Mouse (Mus musculus): ENCODE measurements around the gene Lztr1. TPM values are rescaled to one million over a fixed set of nuclear protein-coding genes. Genes with fewer than 3 reads are reported as not detected.
A peak's percentile ranks its signal among the peaks of the same experiment; 100 is the strongest.

Lztr1 gene
- polyA plus RNA-seq, 1 experiment = 242 TPM

- Histone ChIP-seq H3K4me3 (replicated peaks; ENCODE audit: insufficient read depth, low read depth, low read length) (peak overlapping the region; percentile 84), H3K27ac (ENCODE audit: insufficient read depth, low read length) (peak overlapping the region; percentile 54), H3K27me3 (ENCODE audit: control insufficient read depth, insufficient read depth, low read length) (no peaks in the 10 kb centered on the region), H3K4me1 (ENCODE audit: control insufficient read depth, insufficient read depth, low read length) (peaks cover 18% of the 10 kb centered on the region)
- no peak for DNase-seq
- under 1% methylated on average over 9 of the region's 9 CpGs for WGBS
- TF ChIP-seq CTCF (IDR thresholded peaks at IDR 0.05; ENCODE audit: borderline replicate concordance, insufficient read depth, low read depth, low read length) = no peak
- no peak for TF ChIP-seq POLR2A (IDR thresholded peaks at IDR 0.05; ENCODE audit: borderline replicate concordance, insufficient read depth, low read length)
Observed at GRCm38 (mm10) chr16:17509240-17509597, 731 bp downstream of the Lztr1 start.

DNA sequence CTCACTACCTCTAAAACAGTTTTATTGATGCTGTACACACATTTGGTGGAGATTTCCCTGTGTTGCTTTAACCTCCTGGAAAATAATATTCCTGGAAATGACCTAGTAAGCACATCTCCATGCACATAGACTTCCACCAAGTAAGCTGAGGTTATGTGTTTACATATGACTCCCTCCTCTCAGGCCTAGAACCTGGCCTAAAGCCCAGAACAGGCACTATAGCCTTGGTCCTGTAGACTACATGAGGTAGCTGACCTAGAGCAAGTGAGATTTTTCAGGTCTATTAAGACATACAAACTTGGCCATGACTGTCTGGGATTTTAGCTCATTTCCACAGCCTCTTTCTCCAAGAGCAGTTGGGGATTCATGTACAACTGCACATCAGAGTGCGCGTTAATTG lies 1.7 kb downstream of the Lztr1 start:
- DNase-seq = peak in 1 of 2 experiments; percentile 5
- 97% methylated on average over 2 of the region's 2 CpGs for WGBS
- Histone ChIP-seq H3K27ac (ENCODE audit: insufficient read depth, low read length) (no peak overlapping the region), H3K4me1 (ENCODE audit: control insufficient read depth, insufficient read depth, low read length) (peaks cover 18% of the 10 kb centered on the region), H3K4me3 (replicated peaks; ENCODE audit: insufficient read depth, low read depth, low read length) (no peak overlapping the region), H3K27me3 (ENCODE audit: control insufficient read depth, insufficient read depth, low read length) (no peaks in the 10 kb centered on the region)
- no peak for TF ChIP-seq CTCF (IDR thresholded peaks at IDR 0.05; ENCODE audit: borderline replicate concordance, insufficient read depth, low read depth, low read length)

GRCm38 (mm10) chr16:17510686-17511085 lies 2.2 kb downstream of the Lztr1 start:
- no peaks in the 10 kb centered on the region for H3K27me3 ChIP-seq (ENCODE audit: control insufficient read depth, insufficient read depth, low read length)
- no peak overlapping the region for H3K4me3 ChIP-seq (replicated peaks; ENCODE audit: insufficient read depth, low read depth, low read length)
- peaks cover 18% of the 10 kb centered on the region for H3K4me1 ChIP-seq (ENCODE audit: control insufficient read depth, insufficient read depth, low read length)
- no peak for DNase-seq
- TF ChIP-seq CTCF (IDR thresholded peaks at IDR 0.05; ENCODE audit: borderline replicate concordance, insufficient read depth, low read depth, low read length) = no peak
- TF ChIP-seq POLR2A (IDR thresholded peaks at IDR 0.05; ENCODE audit: borderline replicate concordance, insufficient read depth, low read length) = no peak
- no peak overlapping the region for H3K27ac ChIP-seq (ENCODE audit: insufficient read depth, low read length)
- WGBS = 82% methylated on average over 2 of the region's 2 CpGs

GRCm38 (mm10) chr16:17511431-17511830 lies 2.9 kb downstream of the Lztr1 start:
- peaks cover 18% of the 10 kb centered on the region for H3K4me1 ChIP-seq (ENCODE audit: control insufficient read depth, insufficient read depth, low read length)
- no peaks in the 10 kb centered on the region for H3K27me3 ChIP-seq (ENCODE audit: control insufficient read depth, insufficient read depth, low read length)
- no peak overlapping the region for H3K4me3 ChIP-seq (replicated peaks; ENCODE audit: insufficient read depth, low read depth, low read length)
- no peak for TF ChIP-seq POLR2A (IDR thresholded peaks at IDR 0.05; ENCODE audit: borderline replicate concordance, insufficient read depth, low read length)
- TF ChIP-seq CTCF (IDR thresholded peaks at IDR 0.05; ENCODE audit: borderline replicate concordance, insufficient read depth, low read depth, low read length) = no peak
- H3K27ac ChIP-seq (ENCODE audit: insufficient read depth, low read length) = 0 out of 2 replicates have a peak overlapping the region, but pooled peaks have one; percentile 46
- DNase-seq = peak in 1 of 2 experiments; percentile 38
- WGBS = 32% methylated on average over 4 of the region's 4 CpGs

DNA sequence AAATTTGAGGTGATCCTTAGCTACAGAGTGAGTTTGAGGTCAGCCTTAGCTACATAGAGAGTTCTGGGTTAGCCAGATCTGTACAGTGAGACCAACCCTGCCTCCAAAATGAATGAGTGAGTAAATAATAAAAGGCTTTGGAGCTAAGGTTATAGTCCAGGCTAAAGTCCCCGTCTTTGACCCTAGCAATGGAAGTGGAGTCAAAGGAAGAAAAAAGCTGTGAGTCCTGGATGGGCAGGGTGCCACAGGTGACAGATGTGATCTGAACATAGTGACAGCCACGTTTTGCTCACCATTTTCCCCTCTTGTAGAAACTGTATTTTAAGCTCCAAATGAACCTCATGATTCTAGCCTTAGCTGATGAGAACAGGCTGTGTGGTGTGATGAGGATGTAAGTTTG lies 10.4 kb downstream of the Lztr1 start:
- TF ChIP-seq POLR2A (IDR thresholded peaks at IDR 0.05; ENCODE audit: borderline replicate concordance, insufficient read depth, low read length) (no peak), CTCF (IDR thresholded peaks at IDR 0.05; ENCODE audit: borderline replicate concordance, insufficient read depth, low read depth, low read length) (no peak)
- no peaks in the 10 kb centered on the region for H3K27me3 ChIP-seq (ENCODE audit: control insufficient read depth, insufficient read depth, low read length)
- WGBS = 29% methylated on average over 2 of the region's 2 CpGs
- DNase-seq = no peak
- H3K4me1 ChIP-seq (ENCODE audit: control insufficient read depth, insufficient read depth, low read length) = no peaks in the 10 kb centered on the region
- H3K27ac ChIP-seq (ENCODE audit: insufficient read depth, low read length) = no peak overlapping the region
- H3K4me3 ChIP-seq (replicated peaks; ENCODE audit: insufficient read depth, low read depth, low read length) = no peak overlapping the region

- WGBS = 87% methylated on average over 11 of the region's 11 CpGs
- Histone ChIP-seq H3K4me1 (ENCODE audit: control insufficient read depth, insufficient read depth, low read length) (no peaks in the 10 kb centered on the region), H3K4me3 (replicated peaks; ENCODE audit: insufficient read depth, low read depth, low read length) (no peak overlapping the region), H3K27me3 (ENCODE audit: control insufficient read depth, insufficient read depth, low read length) (no peaks in the 10 kb centered on the region), H3K27ac (ENCODE audit: insufficient read depth, low read length) (no peak overlapping the region)
- DNase-seq = peak in 1 of 2 experiments; percentile 11
- TF ChIP-seq POLR2A (IDR thresholded peaks at IDR 0.05; ENCODE audit: borderline replicate concordance, insufficient read depth, low read length) (no peak), CTCF (IDR thresholded peaks at IDR 0.05; ENCODE audit: borderline replicate concordance, insufficient read depth, low read depth, low read length) (no peak)
Observed at GRCm38 (mm10) chr16:17524156-17524555, 15.7 kb downstream of the Lztr1 start.

GRCm38 (mm10) chr16:17525524-17525923 lies 17.0 kb downstream of the Lztr1 start:
- H3K27ac ChIP-seq (ENCODE audit: insufficient read depth, low read length) = no peak overlapping the region
- no peaks in the 10 kb centered on the region for H3K27me3 ChIP-seq (ENCODE audit: control insufficient read depth, insufficient read depth, low read length)
- no peaks in the 10 kb centered on the region for H3K4me1 ChIP-seq (ENCODE audit: control insufficient read depth, insufficient read depth, low read length)
- no peak overlapping the region for H3K4me3 ChIP-seq (replicated peaks; ENCODE audit: insufficient read depth, low read depth, low read length)
- TF ChIP-seq POLR2A (IDR thresholded peaks at IDR 0.05; ENCODE audit: borderline replicate concordance, insufficient read depth, low read length) = no peak
- no peak for TF ChIP-seq CTCF (IDR thresholded peaks at IDR 0.05; ENCODE audit: borderline replicate concordance, insufficient read depth, low read depth, low read length)
- DNase-seq = peak in 1 of 2 experiments; percentile 21
- WGBS = 70% methylated on average over 3 of the region's 3 CpGs

DNA sequence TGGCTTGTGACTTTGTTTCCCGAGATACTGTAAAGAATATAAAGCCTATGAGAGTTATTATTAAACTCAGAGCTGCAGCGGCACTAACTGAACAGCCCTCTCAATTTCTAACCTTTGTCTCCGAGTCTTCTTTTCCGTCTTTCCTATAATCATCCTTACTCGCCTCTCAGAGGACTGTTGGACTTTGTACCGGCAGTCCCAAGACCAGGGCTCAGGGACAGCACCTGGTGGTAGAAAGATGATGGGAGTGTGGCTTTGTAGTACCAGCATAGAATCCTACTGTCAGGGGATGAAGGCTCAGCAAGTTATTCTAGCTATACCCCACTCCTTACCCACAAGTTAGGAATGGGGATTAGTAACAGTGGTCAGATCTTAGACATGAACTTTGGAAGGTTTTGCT lies 17.7 kb downstream of the Lztr1 start:
- 87% methylated on average over 6 of the region's 6 CpGs for WGBS
- Histone ChIP-seq H3K27ac (ENCODE audit: insufficient read depth, low read length) (no peak overlapping the region), H3K4me1 (ENCODE audit: control insufficient read depth, insufficient read depth, low read length) (no peaks in the 10 kb centered on the region), H3K27me3 (ENCODE audit: control insufficient read depth, insufficient read depth, low read length) (no peaks in the 10 kb centered on the region), H3K4me3 (replicated peaks; ENCODE audit: insufficient read depth, low read depth, low read length) (no peak overlapping the region)
- DNase-seq = no peak
- TF ChIP-seq CTCF (IDR thresholded peaks at IDR 0.05; ENCODE audit: borderline replicate concordance, insufficient read depth, low read depth, low read length) = no peak
- TF ChIP-seq POLR2A (IDR thresholded peaks at IDR 0.05; ENCODE audit: borderline replicate concordance, insufficient read depth, low read length) = no peak

Data from cerebellum, adult 2 months (tissue).